Mouse (Mus musculus) embryonic facial prominence, embryonic 12.5 days (tissue): ENCODE results near the gene Nol3. TPM values are rescaled to one million over a fixed set of nuclear protein-coding genes. Genes with fewer than 3 reads are reported as not detected.
"Not testable (repeated sequence)": the region's sequence is repeated elsewhere in the genome, so short reads cannot be mapped to it uniquely, and the experiment has no call there.

ENCODE experiments used
- ATAC-seq: fragments of 200-750 bp; cut with Nextera tagmentation; 2 replicates; pipeline ENCODE4 v1.8.0; 2017; ENCODE audit not compliant: insufficient number of reproducible peaks, insufficient read depth, low FRiP score, low TSS enrichment
- H3K27ac ChIP-seq: fragments of 300-500 bp; sonication (generic); 2 replicates; pipeline ENCODE4 v1.5.1; 2016; ENCODE audit warnings: mild to moderate bottlenecking
- H3K27me3 ChIP-seq: fragments of 300-500 bp; sonication (generic); 2 replicates; pipeline ENCODE4 v1.6.1; 2016; ENCODE audit warnings: mild to moderate bottlenecking, moderate library complexity
- H3K36me3 ChIP-seq: fragments of 300-500 bp; sonication (generic); 2 replicates; pipeline ENCODE4 v1.6.1; 2016; ENCODE audit warnings: mild to moderate bottlenecking
- H3K4me1 ChIP-seq: fragments of 300-500 bp; sonication (generic); 2 replicates; pipeline ENCODE4 v1.6.1; 2016
- H3K4me2 ChIP-seq: fragments of 300-500 bp; sonication (generic); replicated peaks from 2 replicates; pipeline ENCODE4 v1.6.1; 2016; ENCODE audit warnings: mild to moderate bottlenecking, moderate library complexity
- H3K4me3 ChIP-seq: fragments of 300-500 bp; sonication (generic); 2 replicates; pipeline ENCODE4 v1.5.1; 2016; ENCODE audit warnings: mild to moderate bottlenecking
- H3K9ac ChIP-seq: fragments of 300-500 bp; sonication (generic); 2 replicates; pipeline ENCODE4 v1.6.1; 2016; ENCODE audit warnings: mild to moderate bottlenecking, moderate library complexity
- H3K9me3 ChIP-seq: fragments of 300-500 bp; sonication (generic); 2 replicates; pipeline ENCODE4 v1.6.1; 2016; ENCODE audit warnings: mild to moderate bottlenecking, moderate library complexity
- whole genome bisulfite sequencing: fragments of 180-500 bp; shearing (Covaris S2); methylation state at CpG from one replicate; pipeline ENCODE4 v1.1.7; 2016; 5-methylcytosine and 5-hydroxymethylcytosine counted together
- polyA plus RNA-seq: library from polyadenylated mRNA; unstranded; fragments of >200 nt; fragmentation: Nextera tagmentation; extraction: Ambion mirVana; gene quantifications from 2 replicates; pipeline ENCODE4 v1.2.1, GENCODE M21; 2016

Gene Nol3
- polyA plus RNA-seq: 2.1 and 2.4 TPM in 2 replicates

- ATAC-seq: no peak
- Histone ChIP-seq H3K9me3 (no peaks in the 10 kb centered on the region), H3K27me3 (peaks cover 99% of the 10 kb centered on the region), H3K27ac (no peak within 1 kb of the TSS), H3K4me2 (peak within 1 kb of the TSS; percentile 61), H3K4me1 (peaks cover 17% of the 10 kb centered on the region), H3K36me3 (0 out of 2 replicates have a peak, but pooled peaks cover 3% of the 10 kb centered on the region), H3K9ac (peak within 1 kb of the TSS; percentile 42; the same call in 1 of the 2 replicates), H3K4me3 (peak within 1 kb of the TSS; percentile 40)
- WGBS: 7% methylated on average over 10 of the region's 10 CpGs
Observed at GRCm38 (mm10) chr8:105275840-105276239, at the start of gene Nol3. TSS of gene Nol3 (plus strand) at chr8:105276140.

- WGBS: 84% methylated on average over 12 of the region's 12 CpGs
- H3K27ac ChIP-seq: no peak overlapping the region
- H3K9ac ChIP-seq: no peak overlapping the region
- no peak overlapping the region for H3K4me2 ChIP-seq
- no peak for ATAC-seq
- no peak overlapping the region for H3K4me3 ChIP-seq
- no peaks in the 10 kb centered on the region for H3K9me3 ChIP-seq
- no peaks in the 10 kb centered on the region for H3K4me1 ChIP-seq
- H3K36me3 ChIP-seq: peaks cover 13% of the 10 kb centered on the region; the same call in 1 of the 2 replicates
- H3K27me3 ChIP-seq: no peaks in the 10 kb centered on the region
Observed at GRCm38 (mm10) chr8:105231503-105232320, 44.2 kb upstream of the Nol3 start.

- not testable (repeated sequence) for ATAC-seq, H3K4me2 ChIP-seq, H3K9me3 ChIP-seq, H3K27me3 ChIP-seq, H3K4me3 ChIP-seq, H3K9ac ChIP-seq, H3K27ac ChIP-seq, H3K4me1 ChIP-seq
- 86% methylated on average over 4 of the region's 4 CpGs for WGBS
- peaks cover 15% of the 10 kb centered on the region; the same call in 1 of the 2 replicates for H3K36me3 ChIP-seq
Observed at GRCm38 (mm10) chr8:105232321-105232693, 43.6 kb upstream of the Nol3 start.

GRCm38 (mm10) chr8:105233126-105233935 is 42.6 kb upstream of the Nol3 start:
- H3K36me3 ChIP-seq: peaks cover 16% of the 10 kb centered on the region; the same call in 1 of the 2 replicates
- no peak overlapping the region for H3K4me2 ChIP-seq
- ATAC-seq: no peak
- no peaks in the 10 kb centered on the region for H3K9me3 ChIP-seq
- WGBS: 73% methylated on average over 1 of the region's 1 CpGs
- no peak overlapping the region for H3K27ac ChIP-seq
- no peaks in the 10 kb centered on the region for H3K4me1 ChIP-seq
- no peaks in the 10 kb centered on the region for H3K27me3 ChIP-seq
- H3K4me3 ChIP-seq: no peak overlapping the region
- H3K9ac ChIP-seq: no peak overlapping the region

- Histone ChIP-seq H3K36me3 (peaks cover 34% of the 10 kb centered on the region), H3K4me1 (no peaks in the 10 kb centered on the region)
Observed at GRCm38 (mm10) chr8:105235206-105235605, 40.7 kb upstream of the Nol3 start.

GRCm38 (mm10) chr8:105237442-105238142 is 38.3 kb upstream of the Nol3 start:
- H3K4me1 ChIP-seq: no peaks in the 10 kb centered on the region
- no peaks in the 10 kb centered on the region for H3K27me3 ChIP-seq
- no peak overlapping the region for H3K4me3 ChIP-seq
- 90% methylated on average over 14 of the region's 14 CpGs for WGBS
- peaks cover 52% of the 10 kb centered on the region for H3K36me3 ChIP-seq
- no peak overlapping the region for H3K27ac ChIP-seq
- no peak overlapping the region for H3K4me2 ChIP-seq
- no peak for ATAC-seq
- H3K9ac ChIP-seq: no peak overlapping the region
- no peaks in the 10 kb centered on the region for H3K9me3 ChIP-seq

More at GRCm38 (mm10) chr8:105235206-105235605, 40.7 kb upstream of the Nol3 start:
- 72% methylated on average over 1 of the region's 1 CpGs for WGBS
- H3K27ac ChIP-seq: no peak overlapping the region
- no peaks in the 10 kb centered on the region for H3K27me3 ChIP-seq
- no peak overlapping the region for H3K4me3 ChIP-seq
- H3K9ac ChIP-seq: no peak overlapping the region
- no peak overlapping the region for H3K4me2 ChIP-seq
- no peaks in the 10 kb centered on the region for H3K9me3 ChIP-seq
- no peak for ATAC-seq

- ATAC-seq: no peak
- no peaks in the 10 kb centered on the region for H3K27me3 ChIP-seq
Observed at GRCm38 (mm10) chr8:105241016-105241415, 34.9 kb upstream of the Nol3 start.

GRCm38 (mm10) chr8:105251954-105252353 is 24.0 kb upstream of the Nol3 start:
- Histone ChIP-seq H3K27ac (no peak overlapping the region), H3K9me3 (no peaks in the 10 kb centered on the region), H3K36me3 (peaks cover 46% of the 10 kb centered on the region), H3K4me2 (no peak overlapping the region), H3K9ac (no peak overlapping the region), H3K27me3 (peaks cover 14% of the 10 kb centered on the region; the same call in 1 of the 2 replicates), H3K4me3 (no peak overlapping the region), H3K4me1 (peaks cover 14% of the 10 kb centered on the region)
- 89% methylated on average over 6 of the region's 6 CpGs for WGBS
- no peak for ATAC-seq

More at GRCm38 (mm10) chr8:105241016-105241415, 34.9 kb upstream of the Nol3 start:
- H3K4me2 ChIP-seq: no peak overlapping the region
- no peak overlapping the region for H3K9ac ChIP-seq
- H3K36me3 ChIP-seq: peaks cover 44% of the 10 kb centered on the region
- 94% methylated on average over 7 of the region's 7 CpGs for WGBS
- H3K4me1 ChIP-seq: no peaks in the 10 kb centered on the region
- no peak overlapping the region for H3K27ac ChIP-seq
- H3K9me3 ChIP-seq: no peaks in the 10 kb centered on the region
- no peak overlapping the region for H3K4me3 ChIP-seq

GRCm38 (mm10) chr8:105252680-105253537 is 23.0 kb upstream of the Nol3 start:
- no peaks in the 10 kb centered on the region for H3K9me3 ChIP-seq
- no peak for ATAC-seq
- H3K9ac ChIP-seq: no peak overlapping the region
- 86% methylated on average over 10 of the region's 10 CpGs for WGBS
- H3K27me3 ChIP-seq: peaks cover 23% of the 10 kb centered on the region
- no peak overlapping the region for H3K27ac ChIP-seq
- H3K4me1 ChIP-seq: peaks cover 14% of the 10 kb centered on the region
- no peak overlapping the region for H3K4me2 ChIP-seq
- no peak overlapping the region for H3K4me3 ChIP-seq
- peaks cover 43% of the 10 kb centered on the region for H3K36me3 ChIP-seq

- Histone ChIP-seq H3K9ac (peak overlapping the region; percentile 72; the same call in 1 of the 2 replicates), H3K27ac (no peak overlapping the region), H3K9me3 (no peaks in the 10 kb centered on the region), H3K4me3 (peak overlapping the region; percentile 66), H3K36me3 (peaks cover 35% of the 10 kb centered on the region), H3K27me3 (peaks cover 31% of the 10 kb centered on the region), H3K4me2 (peak overlapping the region; percentile 96), H3K4me1 (peaks cover 16% of the 10 kb centered on the region)
- WGBS: 42% methylated on average over 20 of the region's 20 CpGs
- ATAC-seq: no peak
Observed at GRCm38 (mm10) chr8:105253766-105254151, 22.2 kb upstream of the Nol3 start.
